Mouse (Mus musculus): Measurements from ENCODE around the gene Chpf. TPM values are rescaled to one million over a fixed set of nuclear protein-coding genes. Genes with fewer than 3 reads are reported as not detected.

The Chpf gene
- polyA plus RNA-seq, 1 experiment = 89.7 TPM

DNA sequence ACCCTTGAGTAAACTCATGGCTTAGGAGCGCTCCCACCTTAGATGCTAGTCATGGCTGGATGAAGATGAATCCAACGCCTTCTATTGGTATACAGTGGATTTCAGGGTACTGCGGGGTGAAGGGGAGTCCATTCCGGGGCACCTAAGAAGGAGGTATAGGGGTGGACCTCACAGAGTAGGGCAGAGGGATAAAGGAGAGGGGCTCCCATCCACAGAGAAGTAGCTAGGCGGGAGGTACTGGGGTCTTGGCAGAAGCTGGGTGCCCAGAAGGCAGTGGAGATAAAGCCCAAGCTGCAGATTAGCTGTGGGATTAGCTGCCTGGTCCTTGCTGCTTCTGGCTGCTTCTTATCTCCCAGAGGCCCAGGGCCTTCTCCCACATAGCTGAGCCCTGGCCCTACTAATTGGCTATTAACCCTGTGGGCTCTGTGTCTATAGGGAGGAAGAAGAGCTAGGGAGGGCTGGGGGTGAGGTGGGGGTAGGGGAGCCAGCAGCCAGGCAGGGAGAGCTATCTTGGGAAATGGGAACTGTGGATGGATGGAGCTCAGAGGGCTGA is 15.4 kb downstream of the Chpf start:
- TF ChIP-seq CTCF (IDR thresholded peaks at IDR 0.05; ENCODE audit: insufficient read depth, low read length) (no peak), POLR2A (IDR thresholded peaks at IDR 0.05; ENCODE audit: borderline replicate concordance, extremely low read depth, low read depth, low read length) (no peak)
- H3K4me1 ChIP-seq (ENCODE audit: control insufficient read depth, insufficient read depth, low read length) = 0 out of 2 replicates have a peak, but pooled peaks cover 2% of the 10 kb centered on the region
- WGBS = 80% methylated on average over 5 of the region's 5 CpGs
- DNase-seq = no peak
- no peak overlapping the region for H3K4me3 ChIP-seq (replicated peaks; ENCODE audit: extremely low read depth, low read depth, low read length)

DNA sequence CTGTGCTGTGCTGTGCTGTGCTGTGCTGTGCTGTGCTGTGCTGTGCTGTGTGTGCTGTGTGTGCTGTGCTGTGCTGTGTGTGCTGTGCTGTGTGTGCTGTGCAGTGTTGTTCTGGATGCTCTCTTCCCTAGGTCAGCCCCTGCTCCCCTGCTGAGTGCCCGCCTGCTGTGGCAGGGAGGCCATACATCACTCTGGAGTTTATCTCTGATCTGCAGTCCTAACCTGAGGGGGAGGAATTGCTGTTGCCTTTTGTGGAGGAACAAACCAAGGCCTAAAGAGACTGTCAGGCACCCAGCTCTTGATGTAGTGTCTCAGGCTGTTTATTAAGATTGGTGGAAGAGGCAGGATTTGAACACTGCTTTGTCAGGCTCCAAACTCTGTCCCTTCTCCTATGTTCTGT is 16.5 kb downstream of the Chpf start:
- 43% methylated on average over 1 of the region's 1 CpGs for WGBS
- H3K4me3 ChIP-seq (replicated peaks; ENCODE audit: extremely low read depth, low read depth, low read length) = no peak overlapping the region
- H3K4me1 ChIP-seq (ENCODE audit: control insufficient read depth, insufficient read depth, low read length) = 0 out of 2 replicates have a peak, but pooled peaks cover 5% of the 10 kb centered on the region
- no peak for DNase-seq
- TF ChIP-seq CTCF (IDR thresholded peaks at IDR 0.05; ENCODE audit: insufficient read depth, low read length) = no peak
- no peak for TF ChIP-seq POLR2A (IDR thresholded peaks at IDR 0.05; ENCODE audit: borderline replicate concordance, extremely low read depth, low read depth, low read length)

DNA sequence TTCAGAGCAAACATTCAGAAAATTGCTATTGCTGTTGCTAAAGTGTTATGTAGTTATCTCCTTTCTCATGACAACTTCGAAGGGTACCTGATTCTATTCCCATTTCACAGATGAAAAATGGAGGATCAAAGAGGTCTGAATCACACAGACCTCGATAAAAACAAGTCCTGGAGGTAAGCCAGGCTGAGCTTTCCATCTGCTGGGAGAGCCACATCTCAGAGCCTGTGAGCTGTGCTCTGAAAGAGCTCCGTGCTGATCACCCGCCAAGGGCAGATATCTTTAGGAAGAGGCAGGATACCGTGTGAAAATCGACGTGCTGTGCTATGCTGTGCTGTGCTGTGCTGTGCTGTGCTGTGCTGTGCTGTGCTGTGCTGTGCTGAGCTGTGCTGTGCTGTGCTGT is 18.8 kb downstream of the Chpf start:
- WGBS = 57% methylated on average over 7 of the region's 7 CpGs
- DNase-seq = no peak
- Histone ChIP-seq H3K4me3 (replicated peaks; ENCODE audit: extremely low read depth, low read depth, low read length) (no peak overlapping the region), H3K4me1 (ENCODE audit: control insufficient read depth, insufficient read depth, low read length) (0 out of 2 replicates have a peak, but pooled peaks cover 5% of the 10 kb centered on the region)
- no peak for TF ChIP-seq CTCF (IDR thresholded peaks at IDR 0.05; ENCODE audit: insufficient read depth, low read length)
- TF ChIP-seq POLR2A (IDR thresholded peaks at IDR 0.05; ENCODE audit: borderline replicate concordance, extremely low read depth, low read depth, low read length) = no peak

DNA sequence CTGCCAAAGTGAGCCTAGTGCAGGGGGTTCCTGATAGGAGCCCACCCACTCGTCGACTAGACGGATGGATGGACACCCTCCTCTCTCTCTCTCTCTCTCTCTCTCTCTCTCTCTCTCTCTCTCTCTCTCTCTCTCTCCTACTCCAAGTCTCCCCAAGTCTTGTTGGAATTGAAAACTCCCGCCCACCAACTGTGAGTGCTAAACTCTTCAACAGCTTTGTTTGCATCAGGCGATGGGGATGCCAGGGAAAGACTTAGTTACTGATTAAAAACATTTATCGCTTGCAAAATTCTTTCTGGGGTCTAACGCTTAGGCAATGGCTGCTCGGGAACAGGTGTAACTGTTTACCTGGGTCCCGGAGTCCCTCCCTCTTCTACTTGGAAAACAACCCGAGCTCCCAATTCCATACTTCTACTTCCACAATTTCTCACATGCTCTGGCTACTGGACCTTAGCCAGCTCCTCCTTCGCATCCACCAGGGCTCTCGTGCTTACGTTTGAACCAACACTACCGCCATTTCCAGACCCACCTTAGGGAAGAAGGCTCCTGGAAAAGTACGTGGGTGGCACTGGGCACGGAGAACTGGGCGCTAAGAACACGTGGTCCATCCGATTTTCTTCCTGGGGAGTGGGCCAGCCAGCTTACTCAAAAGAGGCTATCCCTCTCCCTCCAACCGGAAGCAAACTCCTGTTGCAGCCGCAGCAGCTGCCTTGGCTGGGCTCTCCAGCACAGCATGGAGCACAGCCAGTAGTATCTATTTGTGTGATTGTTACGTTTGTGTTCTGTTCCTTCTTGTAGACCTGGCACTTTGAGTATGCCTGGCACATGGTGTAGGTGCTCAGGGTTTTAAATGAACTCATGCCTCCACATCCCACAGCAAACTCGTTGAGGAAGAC is 20.1 kb downstream of the Chpf start:
- no peak for DNase-seq
- H3K4me3 ChIP-seq (replicated peaks; ENCODE audit: extremely low read depth, low read depth, low read length) = no peak overlapping the region
- 12% methylated on average over 23 of the region's 23 CpGs for WGBS
- H3K4me1 ChIP-seq (ENCODE audit: control insufficient read depth, insufficient read depth, low read length) = 0 out of 2 replicates have a peak, but pooled peaks cover 5% of the 10 kb centered on the region
- no peak for TF ChIP-seq CTCF (IDR thresholded peaks at IDR 0.05; ENCODE audit: insufficient read depth, low read length)
- TF ChIP-seq POLR2A (IDR thresholded peaks at IDR 0.05; ENCODE audit: borderline replicate concordance, extremely low read depth, low read depth, low read length) = no peak

DNA sequence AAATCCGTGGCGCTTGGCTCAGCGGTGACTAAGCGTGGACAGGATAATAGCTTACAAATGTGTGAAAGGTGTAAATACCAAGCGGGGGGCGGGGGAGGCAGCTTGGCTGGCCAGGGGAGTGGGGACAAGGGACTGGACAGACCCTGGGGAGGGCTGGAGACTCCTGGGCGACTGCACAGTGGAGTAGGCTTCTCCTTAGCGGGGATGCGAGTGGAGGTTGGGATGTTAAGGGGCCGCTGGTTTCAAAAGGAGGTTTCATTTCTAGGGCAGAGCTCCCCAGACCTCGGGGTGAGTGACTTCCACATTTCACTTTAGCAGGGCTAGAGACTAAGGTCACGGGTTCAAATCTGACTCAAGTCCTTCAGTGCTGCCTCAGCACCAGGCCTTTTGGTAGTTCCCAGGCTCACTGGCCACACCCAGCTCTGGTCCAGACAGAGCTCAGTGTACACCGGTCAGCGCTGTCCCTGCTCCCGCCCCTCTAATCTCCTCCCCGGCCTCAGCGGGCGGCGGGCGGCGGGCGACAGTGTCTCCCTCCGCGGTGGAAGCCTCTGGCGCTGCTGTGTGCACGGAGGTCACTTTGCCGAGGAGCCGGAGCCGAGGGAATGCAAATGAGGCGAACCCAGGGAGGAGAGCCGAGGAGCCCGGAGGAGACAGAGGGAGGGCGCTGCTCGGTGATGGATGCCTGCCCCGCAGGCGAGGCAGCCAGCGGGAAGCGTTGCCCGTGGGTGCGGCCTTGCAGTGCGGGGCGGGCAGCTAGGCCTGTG is 20.9 kb downstream of the Chpf start:
- no peak for TF ChIP-seq CTCF (IDR thresholded peaks at IDR 0.05; ENCODE audit: insufficient read depth, low read length)
- no peak for TF ChIP-seq POLR2A (IDR thresholded peaks at IDR 0.05; ENCODE audit: borderline replicate concordance, extremely low read depth, low read depth, low read length)
- 4% methylated on average over 42 of the region's 42 CpGs for WGBS
- H3K4me1 ChIP-seq (ENCODE audit: control insufficient read depth, insufficient read depth, low read length) = 0 out of 2 replicates have a peak, but pooled peaks cover 5% of the 10 kb centered on the region
- H3K4me3 ChIP-seq (replicated peaks; ENCODE audit: extremely low read depth, low read depth, low read length) = no peak overlapping the region
- DNase-seq = no peak

DNA sequence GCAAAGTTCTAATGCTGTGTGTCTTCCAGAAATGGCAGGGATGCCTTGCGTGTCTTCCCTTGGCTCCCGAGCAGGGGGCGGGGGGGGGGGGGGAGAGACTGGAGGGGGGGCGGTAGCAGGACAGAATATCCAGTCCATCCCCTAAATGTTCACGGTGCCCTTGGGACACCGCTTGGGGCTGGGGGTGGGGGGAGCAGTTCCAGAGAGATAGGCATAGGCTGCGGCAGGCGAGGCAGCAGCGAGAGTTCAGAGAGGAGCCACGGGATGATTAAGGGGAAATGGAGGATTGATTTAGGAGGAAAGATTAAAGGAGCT is 21.4 kb downstream of the Chpf start:
- DNase-seq = no peak
- 8% methylated on average over 10 of the region's 10 CpGs for WGBS
- H3K4me1 ChIP-seq (ENCODE audit: control insufficient read depth, insufficient read depth, low read length) = 0 out of 2 replicates have a peak, but pooled peaks cover 5% of the 10 kb centered on the region
- TF ChIP-seq CTCF (IDR thresholded peaks at IDR 0.05; ENCODE audit: insufficient read depth, low read length) = no peak
- no peak overlapping the region for H3K4me3 ChIP-seq (replicated peaks; ENCODE audit: extremely low read depth, low read depth, low read length)

DNA sequence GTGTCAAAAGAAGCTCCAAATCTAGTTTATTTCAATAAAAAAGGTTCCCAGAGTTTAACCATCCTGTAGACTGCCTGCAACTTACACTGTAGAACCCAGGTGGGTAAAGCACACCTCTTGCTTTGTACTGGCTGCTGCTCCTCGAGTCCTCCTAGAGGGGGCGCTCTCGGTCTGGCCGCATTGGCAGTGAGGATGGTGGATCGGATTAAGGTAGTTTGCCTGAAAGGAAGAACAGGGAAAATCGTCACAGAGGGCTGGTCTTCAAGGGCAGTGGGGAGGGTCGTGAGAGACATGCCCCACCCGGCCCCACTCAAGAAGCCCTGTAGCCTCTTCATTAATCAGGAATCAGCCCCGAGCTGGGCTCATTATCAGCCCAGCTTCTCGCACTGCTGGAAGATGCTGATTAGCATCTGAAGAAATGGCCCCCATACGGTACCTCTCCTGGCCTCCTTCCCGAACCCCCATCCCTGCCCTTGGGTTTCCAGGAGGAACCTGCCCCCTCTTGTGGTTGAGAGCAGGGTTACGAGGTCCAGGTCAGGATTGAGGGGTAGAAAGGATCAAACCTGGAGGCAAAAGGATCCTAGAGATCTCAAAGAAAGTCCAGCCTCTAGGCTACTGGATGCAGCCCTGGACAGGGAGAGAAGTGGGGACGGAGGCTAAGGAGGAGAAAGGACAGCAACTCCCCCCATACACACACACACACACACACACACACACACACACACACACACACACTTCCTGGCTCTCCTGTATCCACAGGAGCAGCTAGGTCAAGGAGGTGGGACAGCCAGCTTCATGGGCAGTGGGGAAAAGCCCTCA is 22.2 kb downstream of the Chpf start:
- TF ChIP-seq POLR2A (IDR thresholded peaks at IDR 0.05; ENCODE audit: borderline replicate concordance, extremely low read depth, low read depth, low read length) (no peak), CTCF (IDR thresholded peaks at IDR 0.05; ENCODE audit: insufficient read depth, low read length) (0 out of 2 replicates have a peak, but pooled peaks have one; percentile 8)
- WGBS = 20% methylated on average over 14 of the region's 14 CpGs

DNA sequence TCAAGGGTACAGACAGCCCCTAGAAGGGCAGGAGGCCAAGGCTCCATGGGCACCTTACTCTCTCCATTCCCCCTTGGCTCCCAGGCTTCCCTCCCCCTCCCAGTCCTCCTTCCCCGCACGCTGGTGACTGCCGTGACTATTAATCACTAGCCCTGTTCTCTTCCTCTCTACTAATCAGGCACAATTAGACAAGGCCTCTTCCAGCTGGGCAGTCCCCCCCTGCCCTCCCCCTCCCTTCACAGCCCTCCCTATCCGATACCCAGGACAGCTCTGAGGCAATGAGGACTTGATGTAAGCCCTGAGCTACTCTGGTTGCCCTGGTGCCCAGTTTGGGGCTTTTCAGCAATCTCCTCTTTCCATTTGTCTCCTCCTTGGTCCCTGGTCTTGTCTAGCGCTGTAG is 23.2 kb downstream of the Chpf start:
- no peak overlapping the region for H3K4me3 ChIP-seq (replicated peaks; ENCODE audit: extremely low read depth, low read depth, low read length)
- DNase-seq = no peak
- 44% methylated on average over 5 of the region's 5 CpGs for WGBS
- H3K4me1 ChIP-seq (ENCODE audit: control insufficient read depth, insufficient read depth, low read length) = 0 out of 2 replicates have a peak, but pooled peaks cover 5% of the 10 kb centered on the region
- TF ChIP-seq POLR2A (IDR thresholded peaks at IDR 0.05; ENCODE audit: borderline replicate concordance, extremely low read depth, low read depth, low read length) (no peak), CTCF (IDR thresholded peaks at IDR 0.05; ENCODE audit: insufficient read depth, low read length) (no peak)

More for the DNA sequence above, 22.2 kb downstream of the Chpf start:
- H3K4me3 ChIP-seq (replicated peaks; ENCODE audit: extremely low read depth, low read depth, low read length) = no peak overlapping the region
- DNase-seq = no peak
- H3K4me1 ChIP-seq (ENCODE audit: control insufficient read depth, insufficient read depth, low read length) = 0 out of 2 replicates have a peak, but pooled peaks cover 5% of the 10 kb centered on the region

DNA sequence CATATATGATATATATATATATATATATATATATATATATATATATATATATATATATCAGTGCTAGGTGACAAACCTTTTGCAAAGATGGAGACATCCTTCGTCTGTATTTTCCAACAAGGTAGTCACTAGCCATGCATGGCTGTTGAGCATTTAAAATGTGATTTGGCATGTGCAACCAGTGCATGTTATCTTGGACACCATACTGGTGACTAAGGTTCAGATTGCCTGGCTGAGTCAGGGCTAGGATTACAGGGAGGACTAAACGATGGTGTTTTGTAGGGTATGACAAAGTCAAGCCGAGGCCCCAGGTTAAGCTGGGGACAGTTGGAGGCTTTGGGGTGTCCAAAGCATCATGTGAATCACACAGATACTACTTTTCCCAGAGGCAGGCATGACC is 23.7 kb downstream of the Chpf start:
- Histone ChIP-seq H3K4me3 (replicated peaks; ENCODE audit: extremely low read depth, low read depth, low read length) (no peak overlapping the region), H3K4me1 (ENCODE audit: control insufficient read depth, insufficient read depth, low read length) (0 out of 2 replicates have a peak, but pooled peaks cover 5% of the 10 kb centered on the region)
- WGBS = 69% methylated on average over 3 of the region's 3 CpGs
- TF ChIP-seq CTCF (IDR thresholded peaks at IDR 0.05; ENCODE audit: insufficient read depth, low read length) = no peak
- no peak for DNase-seq
